Mouse (Mus musculus) heart, embryonic 12.5 days (tissue): Measurements from ENCODE around the gene Ociad2. TPM values are rescaled to one million over a fixed set of nuclear protein-coding genes. Genes with fewer than 3 reads are reported as not detected.
A peak's percentile ranks its signal among the peaks of the same experiment; 100 is the strongest.
"Not testable (repeated sequence)": the region's sequence is repeated elsewhere in the genome, so short reads cannot be mapped to it uniquely, and the experiment has no call there.

Source experiments
- ATAC-seq: fragments of 200-750 bp; cut with Nextera tagmentation; 2 replicates; pipeline ENCODE4 v1.8.0; 2017; ENCODE audit warnings: moderate TSS enrichment, moderate library complexity; ENCODE audit not compliant: insufficient number of reproducible peaks, low FRiP score
- H3K27ac ChIP-seq: fragments of 300-500 bp; sonication (generic); 2 replicates; pipeline ENCODE4 v1.5.1; 2016; ENCODE audit warnings: mild to moderate bottlenecking, moderate library complexity; ENCODE audit not compliant: poor library complexity, severe bottlenecking
- H3K27me3 ChIP-seq: fragments of 300-500 bp; sonication (generic); replicated peaks from 2 replicates; pipeline ENCODE4 v1.6.1; 2016; ENCODE audit warnings: mild to moderate bottlenecking, moderate library complexity
- H3K36me3 ChIP-seq: fragments of 300-500 bp; sonication (generic); 2 replicates; pipeline ENCODE4 v1.6.1; 2016; ENCODE audit warnings: mild to moderate bottlenecking, moderate library complexity
- H3K4me1 ChIP-seq: fragments of 300-500 bp; sonication (generic); replicated peaks from 2 replicates; pipeline ENCODE4 v1.6.1; 2016; ENCODE audit warnings: mild to moderate bottlenecking
- H3K4me2 ChIP-seq: fragments of 300-500 bp; sonication (generic); 2 replicates; pipeline ENCODE4 v1.6.1; 2016; ENCODE audit warnings: mild to moderate bottlenecking, moderate library complexity
- H3K4me3 ChIP-seq: fragments of 300-500 bp; sonication (generic); 2 replicates; pipeline ENCODE4 v1.5.1; 2016; ENCODE audit warnings: mild to moderate bottlenecking
- H3K9ac ChIP-seq: fragments of 300-500 bp; sonication (generic); 2 replicates; pipeline ENCODE4 v1.6.1; 2016; ENCODE audit warnings: mild to moderate bottlenecking, moderate library complexity
- H3K9me3 ChIP-seq: fragments of 300-500 bp; sonication (generic); replicated peaks from 2 replicates; pipeline ENCODE4 v1.6.1; 2016; ENCODE audit warnings: mild to moderate bottlenecking, moderate library complexity
- WGBS: fragments of 180-500 bp; shearing (Covaris S2); methylation state at CpG from one replicate; pipeline ENCODE4 v1.1.7; 2016; 5-methylcytosine and 5-hydroxymethylcytosine counted together
- polyA plus RNA-seq: library from polyadenylated mRNA; unstranded; fragments of >200 nt; fragmentation: Nextera tagmentation; extraction: Ambion mirVana; gene quantifications from 2 replicates; pipeline ENCODE4 v1.2.1, GENCODE M21; 2016

Ociad2 gene
- polyA plus RNA-seq, 1 experiment from 2014 or later = 27.5 TPM

GRCm38 (mm10) chr5:73331002-73331401, 9.8 kb downstream of the Ociad2 start:
- Histone ChIP-seq H3K27ac (no peak overlapping the region), H3K9ac (no peak overlapping the region), H3K4me1 (peaks cover 26% of the 10 kb centered on the region), H3K27me3 (no peaks in the 10 kb centered on the region), H3K4me3 (no peak overlapping the region), H3K9me3 (no peaks in the 10 kb centered on the region), H3K36me3 (peaks cover 4% of the 10 kb centered on the region; the same call in 1 of the 2 replicates), H3K4me2 (no peak overlapping the region)
- WGBS = 58% methylated on average over 4 of the region's 4 CpGs
- ATAC-seq = no peak

GRCm38 (mm10) chr5:73324526-73325170, 16.2 kb downstream of the Ociad2 start:
- Histone ChIP-seq H3K9me3 (no peaks in the 10 kb centered on the region), H3K27me3 (no peaks in the 10 kb centered on the region), H3K4me1 (no peaks in the 10 kb centered on the region), H3K36me3 (peaks cover 10% of the 10 kb centered on the region), H3K4me2 (no peak overlapping the region), H3K4me3 (no peak overlapping the region), H3K9ac (no peak overlapping the region), H3K27ac (no peak overlapping the region)
- 77% methylated on average over 8 of the region's 8 CpGs for WGBS
- ATAC-seq = no peak

- no peak overlapping the region for H3K9ac ChIP-seq
- no peaks in the 10 kb centered on the region for H3K9me3 ChIP-seq
- 79% methylated on average over 5 of the region's 5 CpGs for WGBS
- H3K4me2 ChIP-seq = no peak overlapping the region
- ATAC-seq = no peak
- H3K4me1 ChIP-seq = no peaks in the 10 kb centered on the region
- no peak overlapping the region for H3K4me3 ChIP-seq
- H3K36me3 ChIP-seq = peaks cover 11% of the 10 kb centered on the region
- H3K27ac ChIP-seq = no peak overlapping the region
- no peaks in the 10 kb centered on the region for H3K27me3 ChIP-seq
These were observed 17.2 kb downstream of the Ociad2 start for GRCm38 (mm10) chr5:73323602-73324001.

GRCm38 (mm10) chr5:73322684-73323083, 18.1 kb downstream of the Ociad2 start:
- WGBS = 89% methylated on average over 1 of the region's 1 CpGs
- H3K4me3 ChIP-seq, ATAC-seq, H3K9ac ChIP-seq, H3K4me2 ChIP-seq, H3K4me1 ChIP-seq, H3K27ac ChIP-seq, H3K27me3 ChIP-seq, H3K36me3 ChIP-seq, H3K9me3 ChIP-seq: not testable (repeated sequence)

- Histone ChIP-seq H3K4me3 (no peak overlapping the region), H3K36me3 (peaks cover 26% of the 10 kb centered on the region), H3K4me2 (no peak overlapping the region), H3K27ac (no peak overlapping the region), H3K9me3 (no peaks in the 10 kb centered on the region), H3K9ac (no peak overlapping the region), H3K27me3 (no peaks in the 10 kb centered on the region), H3K4me1 (peaks cover 15% of the 10 kb centered on the region)
- no peak for ATAC-seq
- 86% methylated on average over 5 of the region's 5 CpGs for WGBS
These were observed 21.5 kb downstream of the Ociad2 start for GRCm38 (mm10) chr5:73319306-73319705.

GRCm38 (mm10) chr5:73314654-73315053, 26.2 kb downstream of the Ociad2 start:
- no peak for ATAC-seq
- Histone ChIP-seq H3K4me3 (no peak overlapping the region), H3K27ac (no peak overlapping the region), H3K27me3 (no peaks in the 10 kb centered on the region), H3K36me3 (peaks cover 57% of the 10 kb centered on the region), H3K4me1 (peaks cover 30% of the 10 kb centered on the region), H3K4me2 (no peak overlapping the region), H3K9me3 (no peaks in the 10 kb centered on the region), H3K9ac (no peak overlapping the region)
- WGBS = 94% methylated on average over 2 of the region's 2 CpGs

GRCm38 (mm10) chr5:73313591-73313990, 27.2 kb downstream of the Ociad2 start:
- H3K4me1 ChIP-seq = peaks cover 30% of the 10 kb centered on the region
- H3K9ac ChIP-seq = no peak overlapping the region
- no peak overlapping the region for H3K4me2 ChIP-seq
- 79% methylated on average over 10 of the region's 10 CpGs for WGBS
- no peak for ATAC-seq
- no peak overlapping the region for H3K4me3 ChIP-seq
- peaks cover 62% of the 10 kb centered on the region for H3K36me3 ChIP-seq
- H3K27ac ChIP-seq = no peak overlapping the region
- H3K27me3 ChIP-seq = no peaks in the 10 kb centered on the region
- H3K9me3 ChIP-seq = no peaks in the 10 kb centered on the region

- Histone ChIP-seq H3K9me3 (no peaks in the 10 kb centered on the region), H3K4me2 (peak overlapping the region; percentile 29; the same call in 1 of the 2 replicates), H3K4me1 (peaks cover 32% of the 10 kb centered on the region), H3K27ac (peak overlapping the region; percentile 66), H3K9ac (0 out of 2 replicates have a peak overlapping the region, but pooled peaks have one; percentile 24), H3K27me3 (no peaks in the 10 kb centered on the region), H3K36me3 (peaks cover 71% of the 10 kb centered on the region), H3K4me3 (no peak overlapping the region)
- 23% methylated on average over 5 of the region's 5 CpGs for WGBS
- ATAC-seq = peak; percentile 85
These were observed 29.4 kb downstream of the Ociad2 start for GRCm38 (mm10) chr5:73311458-73311857.

- Histone ChIP-seq H3K9ac (no peak overlapping the region), H3K36me3 (peaks cover 76% of the 10 kb centered on the region), H3K27me3 (no peaks in the 10 kb centered on the region), H3K4me3 (no peak overlapping the region), H3K4me2 (no peak overlapping the region), H3K27ac (0 out of 2 replicates have a peak overlapping the region, but pooled peaks have one; percentile 43), H3K9me3 (no peaks in the 10 kb centered on the region), H3K4me1 (peaks cover 22% of the 10 kb centered on the region)
- ATAC-seq = no peak
- WGBS = 79% methylated on average over 1 of the region's 1 CpGs
These were observed 30.4 kb downstream of the Ociad2 start for GRCm38 (mm10) chr5:73310401-73310800.

GRCm38 (mm10) chr5:73309496-73309895, 31.3 kb downstream of the Ociad2 start:
- 72% methylated on average over 4 of the region's 4 CpGs for WGBS
- H3K27me3 ChIP-seq = no peaks in the 10 kb centered on the region
- peaks cover 19% of the 10 kb centered on the region for H3K4me1 ChIP-seq
- no peak overlapping the region for H3K9ac ChIP-seq
- H3K4me3 ChIP-seq = no peak overlapping the region
- no peak for ATAC-seq
- H3K27ac ChIP-seq = no peak overlapping the region
- no peaks in the 10 kb centered on the region for H3K9me3 ChIP-seq
- H3K36me3 ChIP-seq = peaks cover 70% of the 10 kb centered on the region
- H3K4me2 ChIP-seq = no peak overlapping the region

- Histone ChIP-seq H3K4me2 (no peak overlapping the region), H3K27me3 (no peaks in the 10 kb centered on the region), H3K9ac (no peak overlapping the region), H3K27ac (no peak overlapping the region), H3K9me3 (no peaks in the 10 kb centered on the region), H3K4me1 (peaks cover 15% of the 10 kb centered on the region), H3K36me3 (peaks cover 64% of the 10 kb centered on the region), H3K4me3 (no peak overlapping the region)
- ATAC-seq = no peak
- WGBS = 87% methylated on average over 3 of the region's 3 CpGs
These were observed 33.5 kb downstream of the Ociad2 start for GRCm38 (mm10) chr5:73307297-73307696.

- H3K27me3 ChIP-seq = no peaks in the 10 kb centered on the region
- H3K4me2 ChIP-seq = no peak overlapping the region
- 91% methylated on average over 6 of the region's 6 CpGs for WGBS
- H3K4me3 ChIP-seq = no peak overlapping the region
- H3K36me3 ChIP-seq = peaks cover 68% of the 10 kb centered on the region
- no peak overlapping the region for H3K9ac ChIP-seq
- no peaks in the 10 kb centered on the region for H3K9me3 ChIP-seq
- peaks cover 12% of the 10 kb centered on the region for H3K4me1 ChIP-seq
- no peak for ATAC-seq
- no peak overlapping the region for H3K27ac ChIP-seq
These were observed 34.3 kb downstream of the Ociad2 start for GRCm38 (mm10) chr5:73306486-73306885.
